Mouse (Mus musculus) forebrain, embryonic 11.5 days (tissue): Measurements from ENCODE around the gene Atf7ip2. TPM values are rescaled to one million over a fixed set of nuclear protein-coding genes. Genes with fewer than 3 reads are reported as not detected.
"Not testable (repeated sequence)": the region's sequence is repeated elsewhere in the genome, so short reads cannot be mapped to it uniquely, and the experiment has no call there.

ENCODE experiments used
- ATAC-seq: fragments of 200-750 bp; cut with Nextera tagmentation; replicated peaks from 2 replicates; pipeline ENCODE4 v1.8.0; 2017; ENCODE audit warnings: moderate TSS enrichment; ENCODE audit not compliant: low FRiP score
- DNase-seq: peaks from one replicate; pipeline ENCODE4 v3.0.0-alpha.2; 2017; ENCODE audit warnings: low spot score
- H3K27ac ChIP-seq: fragments of 300-500 bp; sonication (generic); 2 replicates; pipeline ENCODE4 v1.5.1; 2014; ENCODE audit warnings: low read depth, low read length
- H3K27me3 ChIP-seq: fragments of 300-500 bp; sonication (generic); 2 replicates; pipeline ENCODE4 v1.6.1; 2014; ENCODE audit warnings: mild to moderate bottlenecking, low read length, mixed read lengths; ENCODE audit not compliant: control insufficient read depth, insufficient read depth
- H3K36me3 ChIP-seq: fragments of 300-500 bp; sonication (generic); 2 replicates; pipeline ENCODE4 v1.6.1; 2014; ENCODE audit warnings: mild to moderate bottlenecking, low read length, moderate library complexity, mixed read lengths; ENCODE audit not compliant: control insufficient read depth, insufficient read depth
- H3K4me1 ChIP-seq: fragments of 300-500 bp; sonication (generic); replicated peaks from 2 replicates; pipeline ENCODE4 v1.6.1; 2014; ENCODE audit warnings: low read length, mixed read lengths; ENCODE audit not compliant: control insufficient read depth, insufficient read depth
- H3K4me2 ChIP-seq: fragments of 300-500 bp; sonication (generic); 2 replicates; pipeline ENCODE4 v1.6.1; 2014; ENCODE audit warnings: low read depth, mild to moderate bottlenecking, low read length, moderate library complexity, mixed read lengths; ENCODE audit not compliant: severe bottlenecking
- H3K4me3 ChIP-seq: fragments of 300-500 bp; sonication (generic); 2 replicates; pipeline ENCODE4 v1.5.1; 2014; ENCODE audit warnings: low read depth, low read length
- H3K9ac ChIP-seq: fragments of 300-500 bp; sonication (generic); 2 replicates; pipeline ENCODE4 v1.6.1; 2014; ENCODE audit warnings: low read length
- H3K9me3 ChIP-seq: fragments of 300-500 bp; sonication (generic); 2 replicates; pipeline ENCODE4 v1.6.1; 2016; ENCODE audit warnings: low read length, mixed read lengths; ENCODE audit not compliant: control insufficient read depth
- WGBS: fragments of 180-500 bp; shearing (Covaris S2); extraction: QIAGEN DNeasy Blood & Tissue Kit; methylation state at CpG from one replicate; pipeline ENCODE4 v1.1.7; 2014; 5-methylcytosine and 5-hydroxymethylcytosine counted together
- polyA plus RNA-seq: library from polyadenylated mRNA; unstranded; fragments of >200 nt; fragmentation: Nextera tagmentation; extraction: Ambion mirVana; gene quantifications from 2 replicates; pipeline ENCODE4 v1.2.1, GENCODE M21; 2014

Atf7ip2 gene
- polyA plus RNA-seq, 1 experiment from 2014 or later: 2.6 TPM

- Histone ChIP-seq H3K4me2 (no peak overlapping the region), H3K36me3 (no peaks in the 10 kb centered on the region), H3K9ac (no peak overlapping the region), H3K27me3 (no peaks in the 10 kb centered on the region), H3K4me3 (no peak overlapping the region), H3K27ac (no peak overlapping the region), H3K9me3 (no peaks in the 10 kb centered on the region), H3K4me1 (no peaks in the 10 kb centered on the region)
- 86% methylated on average over 1 of the region's 1 CpGs for WGBS
- DNase-seq (no peak), ATAC-seq (no peak)
Observed at GRCm38 (mm10) chr16:10208777-10209176, 16.3 kb downstream of the Atf7ip2 start.

GRCm38 (mm10) chr16:10216366-10216765, 23.9 kb downstream of the Atf7ip2 start:
- H3K9me3 ChIP-seq, H3K27me3 ChIP-seq: not testable (repeated sequence)

GRCm38 (mm10) chr16:10217020-10217419, 24.5 kb downstream of the Atf7ip2 start:
- H3K9me3 ChIP-seq, ATAC-seq, H3K36me3 ChIP-seq, H3K4me3 ChIP-seq, H3K27ac ChIP-seq, H3K4me1 ChIP-seq, H3K27me3 ChIP-seq, H3K9ac ChIP-seq, H3K4me2 ChIP-seq, DNase-seq: not testable (repeated sequence)
- 93% methylated on average over 2 of the region's 2 CpGs for WGBS

More at GRCm38 (mm10) chr16:10216366-10216765, 23.9 kb downstream of the Atf7ip2 start:
- H3K4me1 ChIP-seq, ATAC-seq, H3K36me3 ChIP-seq, H3K4me3 ChIP-seq, H3K4me2 ChIP-seq, H3K27ac ChIP-seq, H3K9ac ChIP-seq, DNase-seq: not testable (repeated sequence)
- WGBS: 89% methylated on average over 1 of the region's 1 CpGs

GRCm38 (mm10) chr16:10227361-10227760, 34.8 kb downstream of the Atf7ip2 start:
- Histone ChIP-seq H3K4me1 (no peaks in the 10 kb centered on the region), H3K27ac (no peak overlapping the region), H3K27me3 (no peaks in the 10 kb centered on the region), H3K9ac (no peak overlapping the region), H3K4me3 (no peak overlapping the region), H3K9me3 (no peaks in the 10 kb centered on the region), H3K36me3 (no peaks in the 10 kb centered on the region), H3K4me2 (no peak overlapping the region)
- DNase-seq (no peak), ATAC-seq (no peak)
- 14% methylated on average over 1 of the region's 2 CpGs for WGBS

- Histone ChIP-seq H3K9ac (no peak overlapping the region), H3K9me3 (no peaks in the 10 kb centered on the region), H3K4me3 (no peak overlapping the region), H3K27me3 (no peaks in the 10 kb centered on the region), H3K4me2 (no peak overlapping the region), H3K4me1 (no peaks in the 10 kb centered on the region), H3K36me3 (no peaks in the 10 kb centered on the region), H3K27ac (no peak overlapping the region)
- no peak for DNase-seq
- no peak for ATAC-seq
Observed at GRCm38 (mm10) chr16:10236601-10237000, 44.1 kb downstream of the Atf7ip2 start.

GRCm38 (mm10) chr16:10253993-10254392, 61.5 kb downstream of the Atf7ip2 start:
- Histone ChIP-seq H3K9me3 (no peaks in the 10 kb centered on the region), H3K4me1 (no peaks in the 10 kb centered on the region), H3K4me2 (no peak overlapping the region), H3K36me3 (no peaks in the 10 kb centered on the region), H3K4me3 (no peak overlapping the region), H3K27me3 (no peaks in the 10 kb centered on the region), H3K9ac (no peak overlapping the region), H3K27ac (no peak overlapping the region)
- ATAC-seq: no peak
- 31% methylated on average over 1 of the region's 1 CpGs for WGBS
- peak; percentile 51 for DNase-seq

GRCm38 (mm10) chr16:10272256-10272655, 79.7 kb downstream of the Atf7ip2 start:
- Histone ChIP-seq H3K4me3 (no peak overlapping the region), H3K4me2 (no peak overlapping the region), H3K9ac (no peak overlapping the region), H3K9me3 (no peaks in the 10 kb centered on the region), H3K27ac (no peak overlapping the region), H3K4me1 (no peaks in the 10 kb centered on the region), H3K36me3 (no peaks in the 10 kb centered on the region), H3K27me3 (no peaks in the 10 kb centered on the region)
- DNase-seq: peak; percentile 66
- 26% methylated on average over 3 of the region's 3 CpGs for WGBS
- ATAC-seq: no peak

- DNase-seq (no peak), ATAC-seq (no peak)
- Histone ChIP-seq H3K36me3 (no peaks in the 10 kb centered on the region), H3K4me2 (no peak overlapping the region), H3K9ac (no peak overlapping the region), H3K27me3 (no peaks in the 10 kb centered on the region), H3K9me3 (no peaks in the 10 kb centered on the region), H3K4me3 (no peak overlapping the region), H3K27ac (no peak overlapping the region), H3K4me1 (no peaks in the 10 kb centered on the region)
- 86% methylated on average over 4 of the region's 4 CpGs for WGBS
Observed at GRCm38 (mm10) chr16:10274465-10274864, 82.0 kb downstream of the Atf7ip2 start.

GRCm38 (mm10) chr16:10276778-10277177, 84.3 kb downstream of the Atf7ip2 start:
- ATAC-seq, H3K27me3 ChIP-seq, DNase-seq, H3K9ac ChIP-seq, H3K4me3 ChIP-seq, H3K36me3 ChIP-seq, H3K4me2 ChIP-seq, H3K9me3 ChIP-seq, H3K27ac ChIP-seq, H3K4me1 ChIP-seq: not testable (repeated sequence)
- 83% methylated on average over 5 of the region's 5 CpGs for WGBS
